Mouse (Mus musculus) G1E-ER4 (cell line): ENCODE measurements around the gene Gm9958. TPM values are rescaled to one million over a fixed set of nuclear protein-coding genes. Genes with fewer than 3 reads are reported as not detected.

ENCODE experiments used
- GATA1 ChIP-seq: IDR thresholded peaks from one replicate; pipeline ENCODE4 v1.8.0; 2012; ENCODE audit warnings: low read length, inconsistent platforms
- polyA plus RNA-seq: library from polyadenylated mRNA; stranded (reverse); fragments of >175 nt; gene quantifications from 2 replicates; pipeline ENCODE4 v1.2.3, GENCODE M21; 2012

Gm9958 gene
- polyA plus RNA-seq: 0.13 TPM in 2 replicates

GRCm38 (mm10) chr5:90367067-90367303 is at the start of gene Gm9958:
TSS of gene Gm9958 (plus strand) at chr5:90367204.
- no peak for TF ChIP-seq GATA1

- no peak for TF ChIP-seq GATA1
These were observed 35.9 kb upstream of the Gm9958 start for GRCm38 (mm10) chr5:90331071-90331470.

DNA sequence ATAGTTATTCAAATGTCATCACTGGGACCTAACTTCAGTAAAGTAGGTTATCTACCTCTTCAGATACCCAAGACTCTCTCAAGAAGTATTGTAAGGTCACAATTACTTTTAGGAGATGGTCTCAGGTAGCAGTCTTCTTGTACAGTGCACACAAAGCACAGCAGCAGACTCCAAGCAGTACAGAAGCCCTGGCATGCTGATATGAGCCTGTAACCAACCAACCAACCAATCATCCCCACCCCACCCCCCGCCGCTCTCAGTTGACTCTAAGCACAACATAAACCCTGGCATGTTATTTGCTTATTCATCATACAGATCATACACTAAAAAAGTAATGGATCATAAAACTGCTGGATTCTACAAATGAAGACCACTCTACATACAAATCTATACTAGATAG is 34.5 kb upstream of the Gm9958 start:
- TF ChIP-seq GATA1: no peak

DNA sequence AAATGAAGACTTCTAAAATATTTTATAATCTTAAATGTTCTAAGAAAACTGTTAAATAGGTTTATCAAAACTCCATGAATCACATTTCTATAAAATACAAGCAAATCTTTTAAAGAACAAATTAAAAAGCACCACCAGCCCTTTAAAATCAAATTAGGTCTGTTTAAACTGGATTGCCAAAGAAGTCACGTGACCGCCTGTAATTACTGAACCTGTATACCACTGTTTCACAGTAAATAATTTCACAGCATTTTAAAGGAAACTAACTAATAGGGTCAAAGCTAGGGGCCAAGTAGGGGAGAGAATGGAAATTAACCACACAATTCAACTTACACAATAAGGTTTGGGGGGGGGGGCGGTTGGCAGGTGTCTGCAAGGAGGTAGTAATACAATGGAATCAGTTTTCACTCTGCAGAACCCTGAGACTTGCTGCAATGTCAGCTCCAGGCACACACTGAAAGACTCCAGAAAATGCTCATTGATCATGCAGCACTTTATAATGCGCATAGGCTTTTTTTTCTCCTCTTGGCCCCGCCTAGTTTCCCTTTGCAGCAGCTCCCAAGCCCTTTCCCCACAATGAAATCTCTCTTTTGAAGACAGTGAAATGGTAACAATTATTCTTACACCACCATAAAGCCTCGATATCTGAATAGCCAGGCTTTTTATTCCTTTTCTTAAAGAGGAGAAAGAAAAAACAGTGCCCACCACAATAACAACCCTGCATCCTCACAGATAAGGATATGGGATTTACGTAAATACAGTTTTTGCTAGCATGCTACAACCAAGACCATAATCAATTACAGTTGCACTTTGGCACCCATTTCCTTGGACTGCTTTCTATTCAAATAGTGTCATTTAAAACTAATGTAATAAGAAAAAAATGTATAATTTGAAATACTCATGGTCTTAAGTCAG is 28.6 kb upstream of the Gm9958 start:
- no peak for TF ChIP-seq GATA1

- peak; percentile 59 for TF ChIP-seq GATA1
These were observed 27.7 kb upstream of the Gm9958 start for GRCm38 (mm10) chr5:90339129-90339952.

GRCm38 (mm10) chr5:90339953-90340343 is 27.1 kb upstream of the Gm9958 start:
- no peak for TF ChIP-seq GATA1

DNA sequence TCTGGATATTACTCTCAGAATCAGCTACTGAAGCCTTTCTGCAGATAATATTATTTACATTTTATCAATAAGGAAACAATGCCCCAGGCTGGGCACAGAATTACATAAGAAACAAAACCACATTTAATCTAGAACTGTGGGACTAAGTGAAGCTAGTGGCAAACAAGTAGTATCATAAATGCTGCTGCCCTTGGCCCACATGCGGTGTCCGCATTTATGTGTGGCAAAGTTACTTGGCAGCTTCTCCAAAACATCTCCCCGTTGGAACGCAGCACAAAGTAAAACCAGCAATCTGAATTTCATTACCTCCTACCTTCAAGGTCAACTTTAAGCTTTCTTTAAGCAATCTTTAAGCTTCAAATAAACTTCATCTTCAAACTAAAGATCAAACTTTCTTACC is 26.2 kb upstream of the Gm9958 start:
- TF ChIP-seq GATA1: no peak

- TF ChIP-seq GATA1: no peak
These were observed 20.1 kb upstream of the Gm9958 start for GRCm38 (mm10) chr5:90346877-90347276.

GRCm38 (mm10) chr5:90353552-90354317 is 13.3 kb upstream of the Gm9958 start:
- no peak for TF ChIP-seq GATA1

DNA sequence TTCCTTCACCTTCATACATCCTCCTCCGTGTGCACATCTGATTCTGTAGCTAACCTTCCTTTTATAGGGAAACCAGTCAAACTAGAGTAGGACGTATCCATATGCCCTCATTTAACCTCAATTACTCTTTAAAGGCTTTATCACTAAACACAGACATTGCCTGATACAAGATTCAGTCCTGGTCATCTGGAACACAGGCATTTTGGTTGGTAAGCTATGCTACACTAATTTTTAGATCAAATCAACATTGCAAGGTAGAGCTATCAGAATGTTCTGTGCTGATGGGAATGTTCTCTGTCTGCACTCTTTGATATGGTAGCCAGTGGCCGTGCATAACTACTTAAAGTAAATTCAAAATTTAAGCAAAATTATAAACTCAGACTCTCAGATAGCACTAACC is 11.2 kb upstream of the Gm9958 start:
- peak; percentile 76 for TF ChIP-seq GATA1

- no peak for TF ChIP-seq GATA1
These were observed 2.5 kb upstream of the Gm9958 start for GRCm38 (mm10) chr5:90364526-90364925.

GRCm38 (mm10) chr5:90365141-90365951 is 1.7 kb upstream of the Gm9958 start:
- no peak for TF ChIP-seq GATA1

DNA sequence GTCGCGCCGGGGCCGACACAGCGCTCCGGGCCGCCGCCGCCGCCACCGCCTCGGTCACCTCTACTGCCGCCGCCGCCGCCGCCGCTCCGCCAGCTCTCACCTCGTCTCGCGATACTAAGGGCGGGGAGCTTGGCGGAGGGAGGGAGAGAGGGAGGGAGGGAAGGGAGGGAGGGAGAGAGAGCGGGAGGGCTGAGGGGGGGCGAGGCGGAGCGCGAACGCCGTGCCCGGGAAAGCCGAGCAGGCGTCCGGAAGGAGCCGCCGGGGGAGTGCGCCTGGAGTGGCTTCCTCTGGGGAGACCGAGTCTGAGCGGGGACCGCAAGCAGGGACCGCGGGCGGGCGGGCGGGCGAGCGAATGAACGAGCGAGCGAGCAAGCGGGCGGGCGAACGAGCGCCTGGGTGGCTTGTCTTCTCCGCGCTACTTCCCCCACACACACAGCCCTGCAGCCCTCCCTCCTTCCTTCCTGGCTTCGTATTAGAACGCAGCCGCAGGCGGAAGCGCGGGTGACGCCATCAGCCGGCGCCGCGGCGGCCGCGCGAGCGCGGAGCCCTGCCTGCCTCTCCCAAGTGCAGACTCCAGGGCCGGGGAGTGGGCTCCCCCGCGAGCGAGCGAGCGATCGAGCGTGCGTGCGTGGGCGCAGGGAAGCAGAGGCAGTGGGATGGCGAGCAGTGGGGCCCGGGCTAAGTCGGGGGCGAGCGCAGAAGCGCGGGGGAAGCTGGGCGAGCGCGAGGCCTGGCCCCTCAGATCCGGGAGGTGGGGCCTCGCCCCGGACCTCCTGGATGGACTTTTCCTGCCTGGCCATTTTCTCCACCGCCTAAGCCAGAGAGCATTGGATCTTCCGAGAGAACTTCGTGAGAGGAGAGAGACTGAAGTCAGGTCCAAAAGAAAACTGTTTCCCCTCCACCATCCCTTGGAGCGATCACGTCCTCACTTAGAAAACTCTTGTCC is 610 bp upstream of the Gm9958 start, which contains the start of gene Ankrd17:
Gene Ankrd17 (minus strand): TSS at position 457 of the 946 bp plus-strand sequence.
- no peak for TF ChIP-seq GATA1

GRCm38 (mm10) chr5:90370401-90370800 is 3.4 kb downstream of the Gm9958 start:
- TF ChIP-seq GATA1: no peak
